Mouse (Mus musculus) testis, adult 2 months (tissue): ENCODE data around the gene Arf3.

Source experiments
- CTCF ChIP-seq: fragments of 200-500 bp; IDR thresholded peaks from 2 replicates; pipeline ENCODE4 v1.5.1; 2012; ENCODE audit warnings: low read depth, mild to moderate bottlenecking, inconsistent platforms, low read length, moderate library complexity; ENCODE audit not compliant: control insufficient read depth, insufficient read depth, insufficient replicate concordance
- POLR2A ChIP-seq: fragments of 200-500 bp; IDR thresholded peaks from 2 replicates; pipeline ENCODE4 v1.6.1; 2012; ENCODE audit warnings: low read depth, mild to moderate bottlenecking, inconsistent platforms, low read length, moderate library complexity; ENCODE audit not compliant: control insufficient read depth

- TF ChIP-seq POLR2A: no peak
- no peak for TF ChIP-seq CTCF
Observed at GRCm38 (mm10) chr15:98790761-98791160, 27.7 kb upstream of the Arf3 start.
